Mouse (Mus musculus): ENCODE data around the gene Ndufv1. TPM values are rescaled to one million over a fixed set of nuclear protein-coding genes. Genes with fewer than 3 reads are reported as not detected.
"Not testable (repeated sequence)": the region's sequence is repeated elsewhere in the genome, so short reads cannot be mapped to it uniquely, and the experiment has no call there.

Gene Ndufv1
- polyA plus RNA-seq (2012; rRNA removed): 99.4 and 127 TPM in 2 replicates

GRCm38 (mm10) chr19:4012432-4013022, at the start of gene Ndufv1:
Gene Ndufv1 (minus strand): TSS chr19:4012806.
- TF ChIP-seq CTCF (IDR thresholded peaks at IDR 0.05; ENCODE audit: insufficient read depth, low read length) (peak; percentile 64), POLR2A (IDR thresholded peaks at IDR 0.05; ENCODE audit: borderline replicate concordance, extremely low read depth, low read depth, low read length) (peak; percentile 86; the same call in 1 of the 2 replicates)
- 1% methylated on average over 45 of the region's 45 CpGs for WGBS
- DNase-seq: peak; percentile 94
- Histone ChIP-seq H3K4me1 (ENCODE audit: control insufficient read depth, insufficient read depth, low read length) (peaks cover 3% of the 10 kb centered on the region), H3K4me3 (replicated peaks; ENCODE audit: extremely low read depth, low read depth, low read length) (peak within 1 kb of the TSS; percentile 75)

GRCm38 (mm10) chr19:4060899-4061465, 48.4 kb upstream of the Ndufv1 start:
- TF ChIP-seq CTCF (IDR thresholded peaks at IDR 0.05; ENCODE audit: insufficient read depth, low read length) (no peak), POLR2A (IDR thresholded peaks at IDR 0.05; ENCODE audit: borderline replicate concordance, extremely low read depth, low read depth, low read length) (no peak)
- Histone ChIP-seq H3K4me1 (ENCODE audit: control insufficient read depth, insufficient read depth, low read length) (peaks cover 4% of the 10 kb centered on the region; the same call in 1 of the 2 replicates), H3K4me3 (replicated peaks; ENCODE audit: extremely low read depth, low read depth, low read length) (no peak overlapping the region)
- 84% methylated on average over 6 of the region's 6 CpGs for WGBS
- no peak for DNase-seq

GRCm38 (mm10) chr19:4060044-4060898, 47.7 kb upstream of the Ndufv1 start:
- not testable (repeated sequence) for DNase-seq; H3K4me1 ChIP-seq (ENCODE audit: control insufficient read depth, insufficient read depth, low read length); H3K4me3 ChIP-seq (replicated peaks; ENCODE audit: extremely low read depth, low read depth, low read length)
- WGBS: 85% methylated on average over 8 of the region's 8 CpGs

- no peak for DNase-seq
- WGBS: 54% methylated on average over 15 of the region's 15 CpGs
- TF ChIP-seq CTCF (IDR thresholded peaks at IDR 0.05; ENCODE audit: insufficient read depth, low read length) (no peak), POLR2A (IDR thresholded peaks at IDR 0.05; ENCODE audit: borderline replicate concordance, extremely low read depth, low read depth, low read length) (0 out of 2 replicates have a peak, but pooled peaks have one; percentile 15)
- peaks cover 4% of the 10 kb centered on the region; the same call in 1 of the 2 replicates for H3K4me1 ChIP-seq (ENCODE audit: control insufficient read depth, insufficient read depth, low read length)
- no peak within 1 kb of the TSS for H3K4me3 ChIP-seq (replicated peaks; ENCODE audit: extremely low read depth, low read depth, low read length)
Observed at GRCm38 (mm10) chr19:4059069-4059740, 46.6 kb upstream of the Ndufv1 start, which contains the start of gene Gstp3. Gene Gstp3 (minus strand): TSS chr19:4059569.

GRCm38 (mm10) chr19:4058581-4058980, 46.0 kb upstream of the Ndufv1 start:
- peaks cover 4% of the 10 kb centered on the region; the same call in 1 of the 2 replicates for H3K4me1 ChIP-seq (ENCODE audit: control insufficient read depth, insufficient read depth, low read length)
- no peak for DNase-seq
- WGBS: 82% methylated on average over 5 of the region's 5 CpGs
- H3K4me3 ChIP-seq (replicated peaks; ENCODE audit: extremely low read depth, low read depth, low read length): no peak overlapping the region
- TF ChIP-seq CTCF (IDR thresholded peaks at IDR 0.05; ENCODE audit: insufficient read depth, low read length) (no peak), POLR2A (IDR thresholded peaks at IDR 0.05; ENCODE audit: borderline replicate concordance, extremely low read depth, low read depth, low read length) (no peak)

- 96% methylated on average over 7 of the region's 7 CpGs for WGBS
- Histone ChIP-seq H3K4me3 (replicated peaks; ENCODE audit: extremely low read depth, low read depth, low read length) (no peak overlapping the region), H3K4me1 (ENCODE audit: control insufficient read depth, insufficient read depth, low read length) (peaks cover 4% of the 10 kb centered on the region; the same call in 1 of the 2 replicates)
- TF ChIP-seq POLR2A (IDR thresholded peaks at IDR 0.05; ENCODE audit: borderline replicate concordance, extremely low read depth, low read depth, low read length) (no peak), CTCF (IDR thresholded peaks at IDR 0.05; ENCODE audit: insufficient read depth, low read length) (no peak)
- no peak for DNase-seq
Observed at GRCm38 (mm10) chr19:4057962-4058361, 45.4 kb upstream of the Ndufv1 start.

- TF ChIP-seq POLR2A (IDR thresholded peaks at IDR 0.05; ENCODE audit: borderline replicate concordance, extremely low read depth, low read depth, low read length): no peak
- TF ChIP-seq CTCF (IDR thresholded peaks at IDR 0.05; ENCODE audit: insufficient read depth, low read length): no peak
- 91% methylated on average over 13 of the region's 13 CpGs for WGBS
- no peak for DNase-seq
- Histone ChIP-seq H3K4me1 (ENCODE audit: control insufficient read depth, insufficient read depth, low read length) (peaks cover 4% of the 10 kb centered on the region; the same call in 1 of the 2 replicates), H3K4me3 (replicated peaks; ENCODE audit: extremely low read depth, low read depth, low read length) (no peak overlapping the region)
Observed at GRCm38 (mm10) chr19:4057389-4057788, 44.8 kb upstream of the Ndufv1 start.

- H3K4me1 ChIP-seq (ENCODE audit: control insufficient read depth, insufficient read depth, low read length): peaks cover 4% of the 10 kb centered on the region; the same call in 1 of the 2 replicates
- TF ChIP-seq POLR2A (IDR thresholded peaks at IDR 0.05; ENCODE audit: borderline replicate concordance, extremely low read depth, low read depth, low read length): no peak
- TF ChIP-seq CTCF (IDR thresholded peaks at IDR 0.05; ENCODE audit: insufficient read depth, low read length): no peak
- 66% methylated on average over 4 of the region's 4 CpGs for WGBS
- no peak overlapping the region for H3K4me3 ChIP-seq (replicated peaks; ENCODE audit: extremely low read depth, low read depth, low read length)
- DNase-seq: no peak
Observed at GRCm38 (mm10) chr19:4056727-4057126, 44.1 kb upstream of the Ndufv1 start.
